Mouse (Mus musculus) midbrain, embryonic 14.5 days (tissue): Measurements from ENCODE around the gene Tmem164. TPM values are rescaled to one million over a fixed set of nuclear protein-coding genes. Genes with fewer than 3 reads are reported as not detected.
A peak's percentile ranks its signal among the peaks of the same experiment; 100 is the strongest.

ENCODE experiments used
- ATAC-seq: fragments of 200-750 bp; cut with Nextera tagmentation; 2 replicates; pipeline ENCODE4 v1.8.0; 2017; ENCODE audit warnings: moderate number of reproducible peaks, moderate library complexity; ENCODE audit not compliant: low FRiP score, low TSS enrichment
- DNase-seq: peaks from one replicate; pipeline ENCODE4 v3.0.0-alpha.2; 2015
- H3K27ac ChIP-seq: fragments of 300-500 bp; sonication (generic); replicated peaks from 2 replicates; pipeline ENCODE4 v1.5.1; 2014; ENCODE audit warnings: mild to moderate bottlenecking, low read depth, low read length, moderate library complexity
- H3K27me3 ChIP-seq: fragments of 300-500 bp; sonication (generic); 2 replicates; pipeline ENCODE4 v1.6.1; 2014; ENCODE audit warnings: low read length, control low read depth, mixed read lengths; ENCODE audit not compliant: control insufficient read depth, insufficient read depth
- H3K36me3 ChIP-seq: fragments of 300-500 bp; sonication (generic); 2 replicates; pipeline ENCODE4 v1.6.1; 2014; ENCODE audit warnings: low read length, control low read depth; ENCODE audit not compliant: control insufficient read depth, insufficient read depth
- H3K4me1 ChIP-seq: fragments of 300-500 bp; sonication (generic); 2 replicates; pipeline ENCODE4 v1.6.1; 2014; ENCODE audit warnings: mild to moderate bottlenecking, antibody characterized with exemption, low read length, control low read depth; ENCODE audit not compliant: control insufficient read depth, insufficient read depth
- H3K4me2 ChIP-seq: fragments of 300-500 bp; sonication (generic); 2 replicates; pipeline ENCODE4 v1.6.1; 2014; ENCODE audit warnings: mild to moderate bottlenecking, low read length, moderate library complexity
- H3K4me3 ChIP-seq: fragments of 300-500 bp; sonication (generic); replicated peaks from 2 replicates; pipeline ENCODE4 v1.5.1; 2014; ENCODE audit warnings: low read depth, low read length
- H3K9ac ChIP-seq: fragments of 300-500 bp; sonication (generic); replicated peaks from 2 replicates; pipeline ENCODE4 v1.6.1; 2014; ENCODE audit warnings: mild to moderate bottlenecking, low read length, moderate library complexity
- H3K9me3 ChIP-seq: fragments of 300-500 bp; sonication (generic); 2 replicates; pipeline ENCODE4 v1.6.1; 2016; ENCODE audit warnings: low read length, control low read depth, mixed read lengths; ENCODE audit not compliant: control insufficient read depth
- WGBS: fragments of 180-500 bp; shearing (Covaris S2); extraction: QIAGEN DNeasy Blood & Tissue Kit; methylation state at CpG from one replicate; pipeline ENCODE4 v1.1.7; 2014; 5-methylcytosine and 5-hydroxymethylcytosine counted together
- polyA plus RNA-seq: library from polyadenylated mRNA; unstranded; fragments of >200 nt; fragmentation: Nextera tagmentation; extraction: Ambion mirVana; gene quantifications from 2 replicates; pipeline ENCODE4 v1.2.1, GENCODE M21; 2014

Gene Tmem164
- polyA plus RNA-seq, 1 experiment from 2014 or later: 14.0 TPM

GRCm38 (mm10) chrX:142786160-142787052 lies 105.2 kb downstream of the Tmem164 start:
- WGBS: 54% methylated on average over 10 of the region's 10 CpGs
- Histone ChIP-seq H3K9ac (no peak overlapping the region), H3K9me3 (no peaks in the 10 kb centered on the region), H3K36me3 (no peaks in the 10 kb centered on the region), H3K27ac (peak overlapping the region; percentile 32; the same call in 1 of the 2 replicates), H3K27me3 (no peaks in the 10 kb centered on the region), H3K4me3 (no peak overlapping the region), H3K4me2 (no peak overlapping the region), H3K4me1 (no peaks in the 10 kb centered on the region)
- no peak; the same call in 1 of the 2 replicates for ATAC-seq
- DNase-seq: peak; percentile 34

DNA sequence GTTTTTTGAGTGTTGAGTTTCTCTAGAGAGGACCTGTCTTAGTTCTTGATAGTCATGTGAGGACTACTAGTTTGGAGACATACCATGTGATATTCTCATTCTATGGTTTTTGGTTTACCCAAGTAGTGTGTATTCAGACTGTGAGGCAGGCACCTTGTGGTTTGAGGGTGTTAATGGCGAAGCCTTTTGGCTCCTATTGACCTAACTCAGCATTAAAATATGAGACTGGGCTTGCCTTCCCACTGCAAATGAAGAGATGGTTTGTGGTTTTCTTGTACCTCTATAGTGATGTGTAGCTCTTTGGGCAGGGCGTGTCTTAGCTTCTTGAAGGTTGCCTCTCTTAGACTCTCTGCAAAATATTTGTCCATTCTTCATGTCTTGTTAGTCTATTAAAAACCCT lies 111.0 kb downstream of the Tmem164 start:
- no peak for ATAC-seq
- 86% methylated on average over 2 of the region's 2 CpGs for WGBS
- Histone ChIP-seq H3K9ac (no peak overlapping the region), H3K36me3 (no peaks in the 10 kb centered on the region), H3K4me3 (no peak overlapping the region), H3K4me2 (no peak overlapping the region), H3K27me3 (no peaks in the 10 kb centered on the region), H3K27ac (no peak overlapping the region), H3K9me3 (no peaks in the 10 kb centered on the region), H3K4me1 (no peaks in the 10 kb centered on the region)
- DNase-seq: no peak

- no peak overlapping the region for H3K4me3 ChIP-seq
- no peak overlapping the region for H3K27ac ChIP-seq
- no peak overlapping the region for H3K4me2 ChIP-seq
- no peaks in the 10 kb centered on the region for H3K9me3 ChIP-seq
- H3K4me1 ChIP-seq: no peaks in the 10 kb centered on the region
- no peak for DNase-seq
- no peak for ATAC-seq
- no peaks in the 10 kb centered on the region for H3K36me3 ChIP-seq
- 61% methylated on average over 4 of the region's 4 CpGs for WGBS
- no peaks in the 10 kb centered on the region for H3K27me3 ChIP-seq
- no peak overlapping the region for H3K9ac ChIP-seq
Observed at GRCm38 (mm10) chrX:142794069-142794610, 112.9 kb downstream of the Tmem164 start.

- no peak for ATAC-seq
- no peak overlapping the region for H3K27ac ChIP-seq
- H3K4me3 ChIP-seq: no peak overlapping the region
- 89% methylated on average over 3 of the region's 3 CpGs for WGBS
- no peaks in the 10 kb centered on the region for H3K36me3 ChIP-seq
- no peaks in the 10 kb centered on the region for H3K9me3 ChIP-seq
- no peak overlapping the region for H3K9ac ChIP-seq
- peak; percentile 47 for DNase-seq
- no peaks in the 10 kb centered on the region for H3K27me3 ChIP-seq
- no peaks in the 10 kb centered on the region for H3K4me1 ChIP-seq
- H3K4me2 ChIP-seq: no peak overlapping the region
Observed at GRCm38 (mm10) chrX:142804596-142804995, 123.4 kb downstream of the Tmem164 start.

DNA sequence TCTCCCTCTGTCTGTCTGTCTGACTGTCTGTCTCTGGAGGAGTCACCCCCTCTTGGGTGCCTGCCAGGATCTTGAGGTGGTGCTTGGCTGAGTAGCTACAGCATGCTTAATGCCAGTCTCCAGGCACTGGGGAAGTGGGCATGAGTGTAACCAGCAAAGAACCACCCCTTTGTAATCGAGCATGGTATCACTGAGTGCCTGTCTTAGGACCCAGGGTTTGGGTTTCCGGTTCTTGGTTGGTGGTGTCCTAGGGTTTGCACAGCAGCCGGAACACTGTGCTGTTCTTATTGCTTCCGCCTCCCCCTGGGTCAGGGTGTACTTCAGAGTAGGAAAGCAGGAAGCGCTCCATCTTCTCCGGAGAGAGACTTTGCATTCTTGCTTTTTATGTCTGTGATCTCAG lies 124.9 kb downstream of the Tmem164 start:
- WGBS: 81% methylated on average over 6 of the region's 6 CpGs
- H3K36me3 ChIP-seq: no peaks in the 10 kb centered on the region
- H3K4me2 ChIP-seq: no peak overlapping the region
- H3K9me3 ChIP-seq: no peaks in the 10 kb centered on the region
- H3K4me1 ChIP-seq: no peaks in the 10 kb centered on the region
- H3K27ac ChIP-seq: no peak overlapping the region
- DNase-seq: no peak
- no peak overlapping the region for H3K4me3 ChIP-seq
- ATAC-seq: no peak
- no peaks in the 10 kb centered on the region for H3K27me3 ChIP-seq
- no peak overlapping the region for H3K9ac ChIP-seq

DNA sequence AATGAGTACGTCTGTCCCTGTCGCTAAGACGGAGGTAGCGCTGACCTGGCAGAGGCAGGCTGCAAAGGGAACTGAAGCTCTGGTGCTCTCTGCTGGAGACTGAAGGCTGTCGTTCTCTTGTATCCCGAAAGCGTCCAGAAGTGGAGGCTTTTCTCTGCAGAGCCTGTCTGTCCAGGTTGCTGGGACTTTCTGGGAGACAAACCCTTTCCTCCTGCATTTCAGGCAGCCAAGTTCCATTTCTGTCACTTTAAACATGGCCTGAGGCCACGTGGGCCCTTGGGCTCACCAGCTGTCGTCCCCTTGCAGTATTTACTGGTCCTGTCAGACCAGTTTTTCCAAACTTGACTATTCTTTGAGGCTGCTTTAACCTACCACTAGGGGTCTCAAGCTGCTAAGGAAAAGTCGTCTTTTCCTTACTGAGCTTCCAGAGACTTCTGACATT lies 125.4 kb downstream of the Tmem164 start:
- Histone ChIP-seq H3K36me3 (no peaks in the 10 kb centered on the region), H3K9ac (no peak overlapping the region), H3K4me3 (no peak overlapping the region), H3K4me1 (no peaks in the 10 kb centered on the region), H3K27ac (no peak overlapping the region), H3K9me3 (no peaks in the 10 kb centered on the region), H3K27me3 (no peaks in the 10 kb centered on the region), H3K4me2 (no peak overlapping the region)
- WGBS: 41% methylated on average over 10 of the region's 10 CpGs
- DNase-seq (peak; percentile 58), ATAC-seq (no peak)

GRCm38 (mm10) chrX:142808411-142808810 lies 127.2 kb downstream of the Tmem164 start:
- peak; percentile 85 for DNase-seq
- H3K9ac ChIP-seq: no peak overlapping the region
- no peaks in the 10 kb centered on the region for H3K36me3 ChIP-seq
- H3K27me3 ChIP-seq: no peaks in the 10 kb centered on the region
- H3K4me1 ChIP-seq: no peaks in the 10 kb centered on the region
- ATAC-seq: 0 out of 2 replicates have a peak, but pooled peaks have one; percentile 8
- H3K4me2 ChIP-seq: no peak overlapping the region
- no peaks in the 10 kb centered on the region for H3K9me3 ChIP-seq
- 39% methylated on average over 9 of the region's 9 CpGs for WGBS
- no peak overlapping the region for H3K4me3 ChIP-seq
- H3K27ac ChIP-seq: no peak overlapping the region

GRCm38 (mm10) chrX:142813146-142813545 lies 131.9 kb downstream of the Tmem164 start:
- H3K9me3 ChIP-seq: no peaks in the 10 kb centered on the region
- no peak overlapping the region for H3K9ac ChIP-seq
- H3K4me2 ChIP-seq: no peak overlapping the region
- WGBS: 18% methylated on average over 6 of the region's 6 CpGs
- H3K4me1 ChIP-seq: no peaks in the 10 kb centered on the region
- DNase-seq (peak; percentile 71), ATAC-seq (no peak)
- no peaks in the 10 kb centered on the region for H3K36me3 ChIP-seq
- no peaks in the 10 kb centered on the region for H3K27me3 ChIP-seq
- no peak overlapping the region for H3K4me3 ChIP-seq
- no peak overlapping the region for H3K27ac ChIP-seq
